Mouse (Mus musculus) embryo, embryonic 9.5 days (tissue): Measurements from ENCODE around the gene Hist1h2bg.

Source experiments
- DNase-seq: peaks from one replicate; pipeline ENCODE4 v3.0.0-alpha.2; 2017; ENCODE audit errors: extremely low spot score

Gene Hist1h2bg

DNA sequence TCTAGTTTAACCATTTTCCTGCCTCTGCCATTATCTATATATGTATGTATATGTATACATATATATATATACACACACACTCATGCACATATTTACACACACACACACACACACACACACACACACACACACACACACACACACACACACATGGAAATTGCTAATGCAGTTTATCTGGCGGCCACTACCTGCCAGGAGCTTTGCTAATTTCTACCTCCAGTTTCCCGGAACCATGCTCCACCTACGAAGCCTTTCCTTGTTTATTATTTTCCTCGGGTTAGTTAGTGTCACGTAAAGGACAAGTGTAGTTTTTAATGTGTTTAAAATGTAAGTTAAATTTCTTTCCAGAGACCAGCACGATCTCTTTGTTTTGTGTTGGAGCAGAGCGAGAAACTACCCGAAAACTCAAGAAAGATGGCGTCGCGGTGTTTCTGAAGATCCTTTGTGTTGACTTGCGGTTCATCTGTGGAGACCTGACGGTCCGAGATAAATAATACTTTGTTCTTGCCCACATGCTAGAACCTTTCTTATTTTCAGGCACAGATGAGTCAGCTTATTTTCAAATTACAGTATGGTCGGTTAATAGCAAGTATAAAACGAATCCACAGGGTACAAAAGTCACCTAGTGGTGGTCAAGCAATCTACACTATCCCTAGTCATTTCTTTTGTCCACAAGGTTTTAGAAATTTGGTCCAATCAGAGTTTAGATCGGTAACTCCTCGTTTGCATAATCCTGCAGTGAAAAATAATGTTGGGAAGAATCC is 8.3 kb upstream of the Hist1h2bg start:
- peak; percentile 75 for DNase-seq

DNA sequence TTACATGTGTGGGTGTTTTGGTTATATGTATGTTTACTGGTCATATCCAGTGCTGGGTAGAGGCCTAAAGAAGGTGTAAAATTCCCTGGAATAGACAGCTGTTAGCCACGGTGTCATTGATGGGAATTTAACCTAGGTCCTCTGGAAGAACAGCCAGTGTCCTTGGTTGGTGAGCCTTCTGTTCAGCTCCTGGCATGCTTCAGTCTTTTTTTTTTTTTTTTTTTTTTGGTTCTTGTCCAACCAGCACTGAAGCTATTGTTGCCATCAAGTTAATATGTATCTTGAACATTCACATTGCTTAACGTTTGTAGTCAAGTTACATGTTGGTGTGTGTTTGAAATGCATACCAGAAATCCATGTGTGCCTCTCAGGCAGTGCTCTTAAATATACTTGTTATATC is 6.7 kb upstream of the Hist1h2bg start:
- no peak for DNase-seq

DNA sequence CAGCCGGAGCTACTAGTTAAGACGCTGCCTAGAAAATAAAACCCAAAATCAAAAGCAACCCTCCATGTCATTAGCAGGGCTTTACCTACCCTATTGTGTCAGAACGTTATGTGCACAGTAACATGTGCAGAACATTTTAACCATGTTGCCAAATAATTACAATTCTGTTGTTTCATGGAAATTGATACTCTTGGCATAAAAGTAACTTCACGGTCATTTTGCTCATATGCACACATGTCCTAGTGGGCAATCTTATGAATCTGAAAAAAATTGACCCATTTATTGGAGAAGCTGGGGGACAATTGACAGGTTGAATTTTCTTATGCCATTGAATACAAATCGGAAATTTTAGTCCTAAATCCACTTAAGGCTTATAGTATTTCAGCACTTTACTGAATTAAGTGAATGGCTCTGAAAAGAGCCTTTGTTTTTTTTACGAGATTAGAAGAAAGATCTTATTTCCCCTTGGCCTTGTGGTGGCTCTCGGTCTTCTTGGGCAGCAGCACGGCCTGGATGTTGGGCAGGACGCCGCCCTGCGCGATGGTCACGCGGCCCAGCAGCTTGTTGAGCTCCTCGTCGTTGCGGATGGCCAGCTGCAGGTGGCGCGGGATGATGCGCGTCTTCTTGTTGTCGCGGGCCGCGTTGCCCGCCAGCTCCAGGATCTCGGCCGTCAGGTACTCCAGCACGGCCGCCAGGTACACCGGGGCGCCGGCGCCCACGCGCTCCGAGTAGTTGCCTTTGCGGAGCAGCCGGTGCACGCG is 755 bp upstream of the Hist1h2bg start:
- peak; percentile 72 for DNase-seq

DNA sequence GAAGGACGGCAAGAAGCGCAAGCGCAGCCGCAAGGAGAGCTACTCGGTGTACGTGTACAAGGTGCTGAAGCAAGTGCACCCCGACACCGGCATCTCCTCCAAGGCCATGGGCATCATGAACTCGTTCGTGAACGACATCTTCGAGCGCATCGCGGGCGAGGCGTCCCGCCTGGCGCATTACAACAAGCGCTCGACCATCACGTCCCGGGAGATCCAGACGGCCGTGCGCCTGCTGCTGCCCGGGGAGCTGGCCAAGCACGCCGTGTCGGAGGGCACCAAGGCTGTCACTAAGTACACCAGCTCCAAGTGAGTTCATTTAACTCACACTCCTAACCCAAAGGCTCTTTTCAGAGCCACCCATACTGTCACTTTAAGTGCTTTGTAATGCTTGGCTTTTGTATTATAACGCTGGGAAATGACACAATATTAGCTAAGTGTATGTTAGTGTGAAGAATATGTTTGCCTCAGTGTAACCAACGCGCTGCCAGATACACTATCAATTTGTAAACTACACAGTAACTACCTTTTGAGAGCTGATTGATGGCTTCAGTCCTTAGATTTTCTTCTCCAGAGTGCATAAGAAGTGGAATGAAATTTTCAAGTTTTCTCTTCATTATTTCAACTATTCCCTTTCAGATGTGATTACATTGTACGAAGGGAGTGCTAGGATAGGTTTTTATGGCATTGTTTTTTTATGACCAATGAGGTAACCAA is 465 bp downstream of the Hist1h2bg start:
- DNase-seq = peak; percentile 75

DNA sequence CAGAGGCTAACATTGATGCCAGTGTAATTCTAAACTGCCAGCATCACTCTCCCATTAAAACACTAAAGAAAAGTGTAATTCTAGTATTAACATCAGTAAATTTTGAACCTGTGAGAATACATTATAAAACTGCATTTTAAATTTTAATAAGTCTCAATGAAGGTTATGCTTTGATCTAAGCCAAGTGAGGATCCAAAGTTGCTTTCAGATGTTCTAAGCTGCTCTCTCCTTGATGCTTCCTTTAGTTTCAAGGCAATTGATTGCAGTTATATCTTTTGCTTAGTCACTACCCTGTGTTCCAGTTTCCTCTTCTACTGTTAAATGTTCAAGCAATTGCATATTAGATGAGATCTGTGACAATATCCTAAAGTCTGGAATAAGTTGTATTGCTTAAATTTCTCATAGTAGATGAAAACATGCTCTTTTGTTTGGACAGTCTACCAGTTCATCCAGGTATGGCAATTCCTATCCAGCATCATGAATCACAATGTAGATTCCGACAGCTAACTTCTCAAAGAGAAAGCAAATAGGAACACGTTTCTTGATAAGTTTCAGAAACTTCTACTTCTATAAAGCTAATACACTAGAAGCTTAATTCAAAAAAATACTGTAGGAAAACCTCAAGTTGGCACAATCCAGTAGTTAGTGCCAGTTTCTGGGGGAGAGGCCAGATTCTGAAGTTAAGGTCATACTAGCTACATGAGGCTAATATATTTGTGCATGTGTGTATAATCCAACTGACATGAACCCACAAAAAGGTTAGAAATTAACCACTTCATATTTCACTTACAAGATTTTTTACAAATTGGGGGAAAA is 1.2 kb downstream of the Hist1h2bg start:
- DNase-seq = peak; percentile 65

DNA sequence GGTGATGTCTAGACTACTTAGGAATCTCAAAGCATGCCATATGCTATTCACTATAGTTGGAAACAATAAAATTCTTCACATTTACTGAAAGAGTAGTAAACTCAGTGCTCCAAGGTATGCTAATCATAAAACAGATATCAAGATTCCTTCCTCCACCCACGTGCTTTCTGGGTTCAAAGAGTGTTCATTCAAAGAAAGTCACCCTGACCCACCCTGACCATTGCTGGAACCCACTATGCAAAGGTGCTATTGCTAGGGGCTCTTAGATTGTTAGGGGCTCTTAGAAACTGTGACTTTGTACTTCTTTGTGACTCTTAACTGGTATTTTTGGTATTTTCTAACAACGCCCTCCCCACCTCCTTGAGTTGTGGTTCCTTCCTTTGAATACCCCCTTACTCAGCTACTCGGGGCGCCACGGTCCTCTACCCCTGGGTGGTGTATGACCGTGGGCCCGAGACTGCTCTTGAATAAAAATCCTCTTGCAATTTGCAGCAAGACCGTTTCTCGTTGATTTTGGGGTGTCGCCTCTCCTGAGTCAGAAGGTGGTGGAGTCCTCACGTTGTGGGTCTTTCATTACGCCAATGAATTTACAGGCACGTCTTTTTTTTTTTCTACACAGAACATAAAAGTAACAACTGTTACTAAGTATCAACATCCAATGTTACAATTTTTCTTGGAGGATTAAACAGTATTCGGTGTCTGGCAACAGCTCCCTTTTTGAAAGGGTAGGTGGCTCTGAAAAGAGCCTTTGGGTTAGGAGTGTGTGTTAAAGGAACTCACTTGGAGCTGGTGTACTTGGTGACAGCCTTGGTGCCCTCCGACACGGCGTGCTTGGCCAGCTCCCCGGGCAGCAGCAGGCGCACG is 2.1 kb downstream of the Hist1h2bg start:
- DNase-seq = peak; percentile 50

DNA sequence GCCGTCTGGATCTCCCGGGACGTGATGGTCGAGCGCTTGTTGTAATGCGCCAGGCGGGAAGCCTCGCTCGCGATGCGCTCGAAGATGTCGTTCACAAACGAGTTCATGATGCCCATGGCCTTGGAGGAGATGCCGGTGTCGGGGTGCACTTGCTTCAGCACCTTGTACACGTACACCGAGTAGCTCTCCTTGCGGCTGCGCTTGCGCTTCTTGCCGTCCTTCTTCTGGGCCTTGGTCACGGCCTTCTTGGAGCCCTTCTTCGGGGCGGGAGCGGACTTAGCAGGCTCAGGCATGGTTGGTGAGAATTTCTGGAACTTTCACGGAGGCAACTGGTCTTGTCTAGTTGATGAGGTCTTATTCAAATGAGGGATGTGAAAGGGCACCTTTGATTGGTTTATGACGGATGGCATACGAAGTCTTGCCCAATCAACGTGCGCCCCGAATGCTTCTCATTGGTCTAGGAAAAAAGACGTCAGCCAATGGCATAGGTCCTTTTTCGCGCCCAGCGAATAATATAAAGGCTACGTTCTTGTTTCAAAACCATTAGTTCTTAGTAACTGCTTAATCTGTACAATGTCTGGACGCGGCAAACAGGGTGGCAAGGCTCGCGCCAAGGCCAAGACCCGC is 2.8 kb downstream of the Hist1h2bg start, which contains the start of the genes Hist1h2bf and Hist1h2ad:
Gene Hist1h2bf (minus strand): TSS at position 299 of the 627 bp plus-strand sequence.
Gene Hist1h2ad (plus strand): TSS at position 484 of the 627 bp plus-strand sequence.
- peak; percentile 94 for DNase-seq

DNA sequence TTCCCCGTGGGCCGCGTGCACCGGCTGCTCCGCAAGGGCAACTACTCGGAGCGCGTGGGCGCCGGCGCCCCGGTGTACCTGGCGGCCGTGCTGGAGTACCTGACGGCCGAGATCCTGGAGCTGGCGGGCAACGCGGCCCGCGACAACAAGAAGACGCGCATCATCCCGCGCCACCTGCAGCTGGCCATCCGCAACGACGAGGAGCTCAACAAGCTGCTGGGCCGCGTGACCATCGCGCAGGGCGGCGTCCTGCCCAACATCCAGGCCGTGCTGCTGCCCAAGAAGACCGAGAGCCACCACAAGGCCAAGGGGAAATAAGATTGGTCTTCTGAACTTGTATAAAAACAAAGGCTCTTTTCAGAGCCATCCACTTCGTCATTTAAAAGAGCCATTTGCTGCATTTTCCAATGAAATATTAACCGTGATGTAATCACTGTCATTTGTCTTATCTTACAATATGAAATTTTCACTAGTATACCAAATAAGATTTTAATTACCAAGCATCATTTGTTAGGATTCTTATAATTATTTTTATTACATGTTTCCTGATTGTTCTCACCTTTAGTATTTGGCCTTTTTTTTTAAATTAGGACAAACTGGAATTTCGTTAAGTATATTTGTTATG is 3.5 kb downstream of the Hist1h2bg start:
- peak; percentile 58 for DNase-seq

DNA sequence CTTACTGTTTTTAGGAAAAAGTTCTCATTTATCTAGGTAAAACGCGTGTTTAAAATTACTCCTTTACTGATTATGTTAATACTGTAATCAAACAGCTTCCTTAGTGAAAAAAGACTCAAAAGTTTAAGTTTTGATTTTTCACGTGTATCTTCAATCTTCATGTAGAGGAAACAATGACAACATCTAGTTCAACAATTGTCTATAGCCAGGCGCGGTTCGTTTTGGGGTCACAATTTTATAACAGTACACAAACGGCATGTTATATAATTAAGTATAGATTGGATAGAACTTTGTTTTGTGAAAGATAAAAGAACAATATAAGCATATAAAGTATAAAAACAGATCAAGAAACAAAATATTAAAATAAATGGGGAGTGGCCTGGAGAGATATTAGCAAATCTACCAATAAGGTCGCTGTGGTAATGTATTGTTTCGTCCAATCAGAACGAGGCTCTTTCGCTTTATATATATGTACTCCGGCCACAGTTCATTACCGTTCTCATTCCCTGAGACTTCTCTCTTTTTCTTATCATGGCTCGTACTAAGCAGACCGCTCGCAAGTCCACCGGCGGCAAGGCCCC is 4.2 kb downstream of the Hist1h2bg start, which contains the start of gene Hist1h3d:
Gene Hist1h3d (plus strand): TSS at position 493 of the 581 bp plus-strand sequence.
- peak; percentile 86 for DNase-seq

DNA sequence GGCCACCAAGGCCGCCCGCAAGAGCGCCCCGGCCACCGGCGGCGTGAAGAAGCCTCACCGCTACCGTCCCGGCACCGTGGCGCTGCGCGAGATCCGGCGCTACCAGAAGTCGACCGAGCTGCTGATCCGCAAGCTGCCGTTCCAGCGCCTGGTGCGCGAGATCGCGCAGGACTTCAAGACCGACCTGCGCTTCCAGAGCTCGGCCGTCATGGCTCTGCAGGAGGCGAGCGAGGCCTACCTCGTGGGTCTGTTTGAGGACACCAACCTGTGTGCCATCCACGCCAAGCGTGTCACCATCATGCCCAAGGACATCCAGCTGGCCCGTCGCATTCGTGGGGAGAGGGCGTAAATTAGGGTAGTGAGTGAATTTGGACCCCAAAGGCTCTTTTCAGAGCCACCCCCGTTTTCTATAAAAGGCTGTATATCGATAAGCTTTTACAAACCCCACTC is 4.7 kb downstream of the Hist1h2bg start:
- peak; percentile 62 for DNase-seq

DNA sequence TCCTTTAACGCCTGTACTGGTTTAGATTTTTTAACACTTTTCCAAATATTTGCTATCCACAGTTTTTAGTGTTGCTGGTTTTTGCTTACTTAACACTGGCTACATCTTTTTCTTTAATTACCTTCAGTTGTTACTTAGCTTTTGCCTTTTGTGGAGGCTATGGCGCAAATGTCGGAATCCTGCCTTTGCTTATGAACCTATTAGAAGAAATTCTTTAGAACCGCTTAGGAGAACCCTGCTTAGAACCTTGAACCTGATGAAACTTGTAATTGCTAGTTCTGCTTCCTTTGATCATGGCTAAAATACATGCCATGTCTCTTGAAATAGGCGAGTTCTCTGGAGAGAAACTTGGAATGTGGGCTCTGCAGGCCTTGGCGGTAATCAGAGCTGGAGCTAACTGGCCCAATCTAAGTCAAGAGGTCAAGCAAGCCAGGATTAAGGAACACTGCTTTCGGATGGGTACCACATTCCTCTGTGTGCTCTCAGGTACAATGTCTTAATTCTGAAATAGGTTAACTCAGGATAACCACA is 5.2 kb downstream of the Hist1h2bg start:
- DNase-seq = peak; percentile 77

DNA sequence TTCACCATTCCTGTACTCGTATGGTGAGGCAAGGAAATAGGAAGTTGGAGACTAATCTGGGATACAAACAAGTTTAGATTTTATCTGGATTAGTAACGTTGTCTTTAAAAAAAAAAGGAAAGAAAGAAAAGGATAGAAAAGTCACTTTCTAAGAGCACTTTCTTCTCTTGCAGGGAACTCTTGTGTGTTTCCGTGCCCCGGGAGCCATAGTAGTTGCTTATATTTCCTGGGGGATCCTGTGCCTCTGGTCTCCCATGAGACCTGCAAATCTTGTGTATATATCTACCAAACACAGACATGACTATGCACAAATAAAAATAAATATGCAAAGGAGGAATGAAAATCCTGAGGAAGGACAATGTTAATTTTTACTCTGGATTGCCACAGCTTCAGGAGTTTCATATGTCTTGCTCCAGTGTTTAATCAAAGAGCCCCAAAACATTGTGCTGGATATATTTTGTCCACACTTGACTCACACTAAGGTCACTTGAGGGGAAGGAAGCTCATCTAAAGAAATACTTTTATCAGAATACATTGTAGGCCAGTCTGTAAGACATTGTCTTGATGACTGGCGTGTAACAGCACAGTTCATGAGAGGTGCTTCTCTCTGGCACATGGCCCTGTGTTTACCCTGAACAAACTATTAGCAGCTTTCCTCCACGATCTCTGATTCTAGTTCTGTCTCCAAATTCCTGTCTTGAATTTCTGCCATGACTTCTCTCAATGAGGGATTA is 5.9 kb downstream of the Hist1h2bg start:
- peak; percentile 57 for DNase-seq

DNA sequence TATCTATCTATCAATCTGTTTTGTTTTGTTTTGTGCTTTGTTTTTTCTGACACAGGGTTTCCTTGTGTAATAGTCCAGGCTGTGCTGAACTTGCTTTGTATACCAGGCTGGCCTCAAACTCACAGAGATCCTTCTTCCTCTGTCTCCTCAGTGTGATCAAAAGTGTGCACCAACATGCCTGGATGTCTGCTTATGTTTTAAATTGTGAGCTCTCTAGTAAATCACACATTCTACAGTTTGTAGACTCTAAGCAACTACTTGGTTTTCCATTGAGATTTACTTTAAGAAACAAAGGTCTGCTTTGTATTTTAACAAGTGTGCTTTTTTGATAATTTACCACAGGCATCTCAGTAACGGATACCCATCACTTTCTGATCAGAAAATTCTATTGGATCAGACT is 6.6 kb downstream of the Hist1h2bg start:
- no peak for DNase-seq

DNA sequence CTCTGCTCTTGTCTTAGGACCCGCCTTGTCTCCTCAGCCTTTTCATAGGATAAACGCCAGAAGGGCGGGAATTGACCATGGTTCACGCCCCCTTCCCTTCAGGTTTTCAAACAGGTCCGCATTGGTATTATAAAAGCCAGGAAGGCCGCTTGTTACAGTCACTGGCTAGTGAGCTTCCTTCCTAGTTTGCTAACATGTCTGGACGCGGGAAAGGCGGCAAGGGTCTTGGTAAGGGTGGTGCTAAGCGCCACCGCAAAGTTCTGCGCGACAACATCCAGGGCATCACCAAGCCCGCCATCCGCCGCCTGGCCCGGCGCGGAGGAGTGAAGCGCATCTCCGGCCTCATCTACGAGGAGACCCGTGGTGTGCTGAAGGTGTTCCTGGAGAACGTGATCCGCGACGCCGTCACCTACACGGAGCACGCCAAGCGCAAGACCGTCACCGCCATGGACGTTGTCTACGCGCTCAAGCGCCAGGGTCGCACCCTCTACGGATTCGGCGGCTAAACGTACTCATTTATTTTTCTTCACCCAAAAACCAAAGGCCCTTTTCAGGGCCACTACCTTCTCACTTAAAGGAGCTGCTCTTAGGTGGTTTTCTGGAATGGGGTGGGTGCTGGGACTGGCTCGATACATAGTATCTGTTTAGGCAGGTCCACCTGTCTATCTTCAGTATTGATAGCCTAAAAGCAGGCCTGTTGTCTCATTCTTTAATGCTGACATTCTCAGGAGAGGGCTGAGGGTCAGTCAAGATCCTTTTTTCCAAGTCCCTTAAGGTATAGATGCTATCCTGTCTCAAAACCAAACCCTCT is 10.4 kb downstream of the Hist1h2bg start, which contains the start of gene Hist1h4d:
Gene Hist1h4d (plus strand): TSS at position 191 of the 811 bp plus-strand sequence.
- peak; percentile 100 for DNase-seq

DNA sequence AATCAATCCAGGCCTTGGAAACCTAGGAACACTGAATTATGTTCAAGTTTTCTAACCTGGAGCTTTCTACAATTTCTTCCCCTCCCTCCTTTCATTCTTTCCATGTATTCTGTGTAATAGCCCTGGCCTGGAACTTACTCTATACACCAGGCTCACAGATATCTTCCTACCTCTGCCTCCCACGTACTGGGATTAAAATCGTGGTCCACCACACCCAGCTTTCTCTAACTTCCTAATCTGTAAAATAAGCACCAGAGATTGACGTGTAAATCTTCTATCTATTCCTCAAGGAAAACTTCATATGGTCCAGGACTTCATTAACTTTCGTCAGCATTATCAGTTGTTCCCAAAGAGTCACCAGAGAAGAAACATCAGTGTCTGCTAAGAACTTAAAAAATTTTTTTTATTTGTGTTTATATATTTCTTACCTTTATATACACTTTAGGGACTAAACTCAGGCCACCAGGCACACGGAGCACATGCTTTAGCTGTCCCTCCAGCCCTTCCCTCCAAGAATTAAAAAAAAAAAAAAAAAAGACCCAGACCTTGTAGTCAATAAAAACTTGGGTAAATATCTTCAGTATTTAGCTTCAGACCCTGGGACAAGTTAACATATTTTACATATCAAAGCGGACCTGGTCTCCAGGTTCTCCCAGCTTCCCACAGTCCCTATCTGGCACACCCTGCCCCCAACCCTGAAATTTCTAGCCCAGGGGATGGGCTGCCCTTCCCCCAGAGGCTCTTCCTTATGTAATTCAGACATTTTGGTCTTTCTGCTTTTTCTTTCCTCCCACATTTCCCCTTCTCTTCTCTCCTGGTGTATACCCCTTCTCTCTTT is 11.2 kb downstream of the Hist1h2bg start:
- peak; percentile 70 for DNase-seq
